Mouse (Mus musculus): ENCODE measurements around the gene 4933415F23Rik. TPM values are rescaled to one million over a fixed set of nuclear protein-coding genes. Genes with fewer than 3 reads are reported as not detected.
"Not testable (repeated sequence)": the region's sequence is repeated elsewhere in the genome, so short reads cannot be mapped to it uniquely, and the experiment has no call there.

The 4933415F23Rik gene
- polyA plus RNA-seq (2015; fragmentation: Nextera tagmentation; extraction: Ambion mirVana): not detected in 2 replicates

DNA sequence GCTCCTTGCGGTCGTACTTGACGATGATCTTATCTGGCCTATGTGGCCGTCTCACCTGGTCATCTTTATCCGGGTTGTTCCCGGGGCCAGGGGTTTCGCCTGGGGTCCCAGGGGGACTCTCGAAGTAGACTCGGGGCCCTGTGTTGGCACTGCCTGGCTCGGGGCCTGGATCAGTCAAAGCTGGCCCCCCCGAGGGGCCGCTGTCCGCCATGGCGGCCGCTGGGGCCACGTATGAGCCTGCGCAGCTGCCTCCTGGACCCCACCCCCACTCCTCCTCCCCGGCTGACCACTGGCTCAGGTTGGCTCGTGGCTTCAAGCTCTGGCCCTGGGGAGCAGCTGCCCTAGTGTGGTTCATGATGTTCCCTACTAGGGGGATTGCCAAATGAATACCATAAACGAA is at the start of gene 4933415F23Rik:
4933415F23Rik (minus strand) TSS at position 233 of the 400 bp plus-strand sequence.
- WGBS: 94% methylated on average over 20 of the region's 20 CpGs
- no peak within 1 kb of the TSS for H3K9ac ChIP-seq (replicated peaks; ENCODE audit: low read depth)
- no peaks in the 10 kb centered on the region for H3K9me3 ChIP-seq (ENCODE audit: low read length)
- no peaks in the 10 kb centered on the region for H3K27me3 ChIP-seq (replicated peaks; ENCODE audit: insufficient read depth, low read length)
- no peak within 1 kb of the TSS for H3K4me2 ChIP-seq (replicated peaks; ENCODE audit: low read depth, low read length)
- DNase-seq (ENCODE audit: low spot score) (no peak), ATAC-seq (no peak)
- no peaks in the 10 kb centered on the region for H3K4me1 ChIP-seq (ENCODE audit: insufficient read depth, low read depth, low read length)
- TF ChIP-seq CTCF (IDR thresholded peaks at IDR 0.05) (no peak), EP300 (IDR thresholded peaks at IDR 0.05) (no peak)
- H3K36me3 ChIP-seq (ENCODE audit: insufficient read depth, low read length): no peaks in the 10 kb centered on the region
- H3K27ac ChIP-seq (ENCODE audit: low read length): no peak within 1 kb of the TSS
- no peak within 1 kb of the TSS for H3K4me3 ChIP-seq (ENCODE audit: low read depth, low read length)

- WGBS: 67% methylated on average over 1 of the region's 1 CpGs
- H3K27ac ChIP-seq (ENCODE audit: low read length): no peak overlapping the region
These were observed 49.7 kb upstream of the 4933415F23Rik start for GRCm38 (mm10) chr1:23151722-23152121.

DNA sequence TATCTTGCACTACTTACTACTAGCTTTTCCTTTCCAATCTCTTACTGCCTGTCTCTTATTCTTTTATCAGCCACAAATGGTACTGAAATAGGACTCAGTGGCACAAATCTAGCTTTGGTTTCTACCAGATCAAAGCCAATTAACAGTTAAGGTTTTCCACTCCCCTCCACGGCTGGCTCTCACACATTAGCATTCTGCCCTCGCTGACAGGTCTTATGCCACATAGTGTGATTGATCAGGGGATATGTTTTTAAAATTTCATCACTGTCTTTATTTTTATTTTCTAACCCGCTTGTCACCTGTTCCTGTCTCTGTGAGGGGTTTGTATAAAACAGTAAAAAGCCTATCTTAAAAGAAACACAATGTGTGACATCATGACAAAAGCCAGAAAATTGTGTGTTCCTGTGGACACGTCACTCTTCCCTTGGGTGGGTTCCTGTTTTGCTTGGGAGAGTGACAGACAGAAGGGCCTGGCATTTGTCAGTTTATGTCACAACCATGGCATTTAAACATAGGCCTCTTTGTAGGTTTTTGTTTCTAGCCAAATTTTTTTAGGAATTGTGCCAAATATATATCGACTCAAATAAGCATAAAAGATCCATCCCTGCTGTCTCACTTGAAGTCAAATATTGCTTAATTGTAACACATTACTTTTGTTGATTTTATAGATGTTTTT is 44.3 kb upstream of the 4933415F23Rik start:
- Histone ChIP-seq H3K9me3 (ENCODE audit: low read length) (no peaks in the 10 kb centered on the region), H3K9ac (replicated peaks; ENCODE audit: low read depth) (no peak overlapping the region), H3K4me2 (replicated peaks; ENCODE audit: low read depth, low read length) (no peak overlapping the region), H3K27ac (ENCODE audit: low read length) (peak overlapping the region; percentile 32; the same call in 1 of the 2 replicates), H3K36me3 (ENCODE audit: insufficient read depth, low read length) (no peaks in the 10 kb centered on the region), H3K4me1 (ENCODE audit: insufficient read depth, low read depth, low read length) (peaks cover 4% of the 10 kb centered on the region; the same call in 1 of the 2 replicates), H3K4me3 (ENCODE audit: low read depth, low read length) (no peak overlapping the region), H3K27me3 (replicated peaks; ENCODE audit: insufficient read depth, low read length) (no peaks in the 10 kb centered on the region)
- TF ChIP-seq EP300 (IDR thresholded peaks at IDR 0.05) (no peak), CTCF (IDR thresholded peaks at IDR 0.05) (no peak)
- WGBS: 29% methylated on average over 5 of the region's 5 CpGs
- ATAC-seq (peak; percentile 59), DNase-seq (ENCODE audit: low spot score) (peak; percentile 36)

More at GRCm38 (mm10) chr1:23151722-23152121, 49.7 kb upstream of the 4933415F23Rik start:
- Histone ChIP-seq H3K9ac (replicated peaks; ENCODE audit: low read depth) (no peak overlapping the region), H3K4me1 (ENCODE audit: insufficient read depth, low read depth, low read length) (no peaks in the 10 kb centered on the region), H3K36me3 (ENCODE audit: insufficient read depth, low read length) (no peaks in the 10 kb centered on the region), H3K9me3 (ENCODE audit: low read length) (no peaks in the 10 kb centered on the region), H3K4me3 (ENCODE audit: low read depth, low read length) (no peak overlapping the region), H3K27me3 (replicated peaks; ENCODE audit: insufficient read depth, low read length) (no peaks in the 10 kb centered on the region), H3K4me2 (replicated peaks; ENCODE audit: low read depth, low read length) (no peak overlapping the region)
- TF ChIP-seq EP300 (IDR thresholded peaks at IDR 0.05): no peak
- ATAC-seq (no peak), DNase-seq (ENCODE audit: low spot score) (no peak)

- Histone ChIP-seq H3K9ac (replicated peaks; ENCODE audit: low read depth) (no peak overlapping the region), H3K4me1 (ENCODE audit: insufficient read depth, low read depth, low read length) (peaks cover 3% of the 10 kb centered on the region; the same call in 1 of the 2 replicates), H3K9me3 (ENCODE audit: low read length) (no peaks in the 10 kb centered on the region), H3K27ac (ENCODE audit: low read length) (no peak overlapping the region), H3K36me3 (ENCODE audit: insufficient read depth, low read length) (no peaks in the 10 kb centered on the region), H3K4me3 (ENCODE audit: low read depth, low read length) (no peak overlapping the region), H3K27me3 (replicated peaks; ENCODE audit: insufficient read depth, low read length) (no peaks in the 10 kb centered on the region), H3K4me2 (replicated peaks; ENCODE audit: low read depth, low read length) (no peak overlapping the region)
- TF ChIP-seq CTCF (IDR thresholded peaks at IDR 0.05) (no peak), EP300 (IDR thresholded peaks at IDR 0.05) (no peak)
- ATAC-seq (no peak), DNase-seq (ENCODE audit: low spot score) (no peak)
- WGBS: 85% methylated on average over 10 of the region's 10 CpGs
These were observed 39.2 kb upstream of the 4933415F23Rik start for GRCm38 (mm10) chr1:23141121-23141811.

DNA sequence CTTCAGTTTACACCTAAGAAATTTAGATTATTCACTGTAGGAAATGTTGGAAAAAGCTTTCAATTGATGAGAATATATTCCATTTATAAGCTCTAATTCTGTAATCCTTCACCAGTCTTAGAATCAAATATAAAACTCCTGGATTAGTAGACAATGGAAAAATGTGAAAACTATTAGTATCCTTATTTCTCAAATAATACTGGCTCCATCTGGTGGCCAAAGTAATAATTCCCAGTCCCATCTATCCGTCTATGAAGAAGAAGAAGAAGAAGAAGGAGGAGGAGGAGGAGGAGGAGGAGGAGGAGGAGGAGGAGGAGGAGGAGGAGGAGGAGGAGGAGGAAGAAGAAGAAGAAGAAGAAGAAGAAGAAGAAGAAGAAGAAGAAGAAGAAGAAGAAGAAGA is 38.5 kb upstream of the 4933415F23Rik start:
- peak; percentile 52 for TF ChIP-seq CTCF (IDR thresholded peaks at IDR 0.05)
- H3K27ac ChIP-seq (ENCODE audit: low read length); H3K9me3 ChIP-seq (ENCODE audit: low read length); H3K4me3 ChIP-seq (ENCODE audit: low read depth, low read length); ATAC-seq; H3K9ac ChIP-seq (replicated peaks; ENCODE audit: low read depth); H3K4me2 ChIP-seq (replicated peaks; ENCODE audit: low read depth, low read length); H3K27me3 ChIP-seq (replicated peaks; ENCODE audit: insufficient read depth, low read length); H3K36me3 ChIP-seq (ENCODE audit: insufficient read depth, low read length); H3K4me1 ChIP-seq (ENCODE audit: insufficient read depth, low read depth, low read length): not testable (repeated sequence)
- WGBS: 0% methylated on average over 1 of the region's 1 CpGs
- DNase-seq (ENCODE audit: low spot score): peak; percentile 66

GRCm38 (mm10) chr1:23120901-23121300 is 18.8 kb upstream of the 4933415F23Rik start:
- Histone ChIP-seq H3K9me3 (ENCODE audit: low read length) (no peaks in the 10 kb centered on the region), H3K27me3 (replicated peaks; ENCODE audit: insufficient read depth, low read length) (no peaks in the 10 kb centered on the region), H3K4me3 (ENCODE audit: low read depth, low read length) (no peak overlapping the region), H3K9ac (replicated peaks; ENCODE audit: low read depth) (no peak overlapping the region), H3K27ac (ENCODE audit: low read length) (no peak overlapping the region), H3K36me3 (ENCODE audit: insufficient read depth, low read length) (no peaks in the 10 kb centered on the region), H3K4me1 (ENCODE audit: insufficient read depth, low read depth, low read length) (peaks cover 6% of the 10 kb centered on the region; the same call in 1 of the 2 replicates), H3K4me2 (replicated peaks; ENCODE audit: low read depth, low read length) (no peak overlapping the region)
- TF ChIP-seq CTCF (IDR thresholded peaks at IDR 0.05): peak; percentile 29; the same call in 1 of the 2 replicates
- TF ChIP-seq EP300 (IDR thresholded peaks at IDR 0.05): no peak
- peak; percentile 32; the same call in 1 of the 2 replicates for ATAC-seq
- WGBS: 28% methylated on average over 4 of the region's 4 CpGs
- peak; percentile 42 for DNase-seq (ENCODE audit: low spot score)

All from lung, postnatal 0 days (tissue).